In the genomic region with DNA sequence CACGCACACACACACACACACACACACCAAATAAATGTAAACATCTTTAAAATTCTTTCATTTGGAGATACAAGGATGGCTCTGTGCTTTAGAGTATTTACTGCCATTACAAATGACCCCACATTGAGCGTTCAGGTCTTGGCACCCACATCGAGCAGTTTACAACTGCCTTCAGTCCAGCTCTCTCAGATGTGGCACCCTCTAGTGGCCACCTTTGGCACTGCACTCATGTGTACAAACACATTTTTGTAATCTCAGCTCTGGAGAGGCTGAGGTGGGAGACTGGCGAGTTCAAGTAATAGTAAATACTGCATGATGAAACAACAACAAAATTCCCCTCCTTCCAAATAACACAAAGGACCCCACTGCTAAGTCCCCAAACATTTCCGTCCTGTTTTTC, we compare ENCODE assay signal across 8 mouse cellular contexts.
A peak's percentile ranks its signal among the peaks of the same experiment; 100 is the strongest.
DNase-seq lines count a peak whose midpoint lies in the region; ATAC-seq and TF ChIP-seq lines count a peak whose summit lies in the region.

No protein-coding gene starts in this region.

- 90% methylated on average over 5 of the region's 5 CpGs for WGBS in kidney, adult 2 months
- 87% methylated on average over 5 of the region's 5 CpGs for WGBS in kidney, embryonic 14.5 days
- 85% methylated on average over 5 of the region's 5 CpGs for WGBS in limb, embryonic 11.5 days
- WGBS in intestine, embryonic 16.5 days, result 89% methylated on average over 5 of the region's 5 CpGs

- no peaks in the 10 kb centered on the region for H3K27me3 ChIP-seq in kidney, adult 2 months (replicated peaks; ENCODE audit: control insufficient read depth, insufficient read depth, low read length)
- no peaks in the 10 kb centered on the region for H3K27me3 ChIP-seq in kidney, embryonic 14.5 days (ENCODE audit: control insufficient read depth, insufficient read depth, low read length)
- H3K27me3 ChIP-seq in limb, embryonic 11.5 days (ENCODE audit: control insufficient read depth, insufficient read depth, low read length), result no peaks in the 10 kb centered on the region
- no peaks in the 10 kb centered on the region for H3K27me3 ChIP-seq in intestine, embryonic 16.5 days (replicated peaks; ENCODE audit: control insufficient read depth, insufficient read depth, low read length)

- H3K4me1 ChIP-seq in kidney, adult 2 months (ENCODE audit: control insufficient read depth, insufficient read depth, low read length), result no peaks in the 10 kb centered on the region
- H3K4me1 ChIP-seq in kidney, embryonic 14.5 days (ENCODE audit: control insufficient read depth, insufficient read depth, low read length), result no peaks in the 10 kb centered on the region
- no peaks in the 10 kb centered on the region for H3K4me1 ChIP-seq in ES-E14 (ENCODE audit: control insufficient read depth in 2 of 2, insufficient read depth in 2 of 2, low read length in 2 of 2, poor library complexity in 1 of 2)
- H3K4me1 ChIP-seq in limb, embryonic 11.5 days (ENCODE audit: control insufficient read depth, insufficient read depth, low read length), result no peaks in the 10 kb centered on the region
- no peaks in the 10 kb centered on the region for H3K4me1 ChIP-seq in intestine, embryonic 16.5 days (ENCODE audit: control insufficient read depth, insufficient read depth, low read length)

- peaks cover 4% of the 10 kb centered on the region; the same call in 1 of the 2 replicates for H3K9me3 ChIP-seq in kidney, embryonic 14.5 days (ENCODE audit: control insufficient read depth, low read length)
- H3K9me3 ChIP-seq in ES-E14 (ENCODE audit: control insufficient read depth, insufficient read depth, low read depth, low read length), result no peaks in the 10 kb centered on the region
- H3K9me3 ChIP-seq in limb, embryonic 11.5 days (ENCODE audit: control insufficient read depth, low read length), result no peaks in the 10 kb centered on the region
- H3K9me3 ChIP-seq in intestine, embryonic 16.5 days (ENCODE audit: control insufficient read depth, low read length), result no peaks in the 10 kb centered on the region

- no peaks in the 10 kb centered on the region for H3K36me3 ChIP-seq in kidney, adult 2 months (ENCODE audit: control insufficient read depth, insufficient read depth, low read length)
- no peaks in the 10 kb centered on the region for H3K36me3 ChIP-seq in kidney, embryonic 14.5 days (ENCODE audit: control insufficient read depth, insufficient read depth, low read length)
- no peaks in the 10 kb centered on the region for H3K36me3 ChIP-seq in ES-E14 (ENCODE audit: control insufficient read depth, insufficient read depth, low read length, poor library complexity, severe bottlenecking)
- no peaks in the 10 kb centered on the region for H3K36me3 ChIP-seq in limb, embryonic 11.5 days (ENCODE audit: control insufficient read depth, insufficient read depth, low read length)
- H3K36me3 ChIP-seq in intestine, embryonic 16.5 days (ENCODE audit: control insufficient read depth, insufficient read depth, low read length), result no peaks in the 10 kb centered on the region

- no peak for TF ChIP-seq POLR2A in kidney, adult 2 months (IDR thresholded peaks at IDR 0.05; ENCODE audit: low read depth, low read length)

- DNase-seq in kidney, adult 2 months, result no peak
- DNase-seq in ES-E14 (ENCODE audit: low read depth, low spot score), result peak; percentile 58
- peak; percentile 49 for DNase-seq in adrenal gland, postnatal 14 days
- peak; percentile 51 for DNase-seq in limb, embryonic 11.5 days (ENCODE audit: low spot score)
- no peak for DNase-seq in yolk sac, embryonic 10.5 days (ENCODE audit: low spot score)
- no peak for DNase-seq in cerebellum, adult 11 months

- no peak for ATAC-seq in kidney, embryonic 14.5 days (ENCODE audit: low FRiP score, low TSS enrichment)
- ATAC-seq in limb, embryonic 11.5 days (ENCODE audit: insufficient number of reproducible peaks, low FRiP score, low TSS enrichment, low read depth), result no peak
- no peak for ATAC-seq in intestine, embryonic 16.5 days

- no peak overlapping the region for H3K4me3 ChIP-seq in kidney, adult 2 months (ENCODE audit: insufficient read depth, low read depth, low read length)
- H3K4me3 ChIP-seq in kidney, embryonic 14.5 days (ENCODE audit: low read length), result no peak overlapping the region
- H3K4me3 ChIP-seq in ES-E14 (ENCODE audit: insufficient read depth in 1 of 2, low read depth in 1 of 2, low read length in 2 of 2, poor library complexity in 1 of 2, severe bottlenecking in 1 of 2), result no peak overlapping the region
- H3K4me3 ChIP-seq in limb, embryonic 11.5 days (ENCODE audit: low read depth, low read length), result no peak overlapping the region
- no peak overlapping the region for H3K4me3 ChIP-seq in intestine, embryonic 16.5 days (ENCODE audit: low read length)

- peak; percentile 55 for TF ChIP-seq CTCF in kidney, adult 2 months (conservative IDR thresholded peaks at IDR 0.05; ENCODE audit: insufficient read depth, insufficient read length, low read depth, low read length)

- in situ Hi-C loops in ES-E14 (cut with MboI; ENCODE audit: low sequenced_read_pairs in 2 of 2, unreplicated experiment in 2 of 2), result no loop called here

- no peak overlapping the region for H3K27ac ChIP-seq in kidney, adult 2 months (ENCODE audit: insufficient read depth, low read depth, low read length)
- no peak overlapping the region for H3K27ac ChIP-seq in kidney, embryonic 14.5 days (ENCODE audit: low read depth, low read length)
- H3K27ac ChIP-seq in ES-E14 (ENCODE audit: insufficient read depth, low read depth, low read length, poor library complexity, severe bottlenecking), result no peak overlapping the region
- H3K27ac ChIP-seq in limb, embryonic 11.5 days (replicated peaks; ENCODE audit: low read depth, low read length), result no peak overlapping the region
- H3K27ac ChIP-seq in intestine, embryonic 16.5 days (ENCODE audit: low read length), result no peak overlapping the region

- no peak overlapping the region for H3K4me2 ChIP-seq in kidney, embryonic 14.5 days (replicated peaks; ENCODE audit: low read depth, low read length)
- no peak overlapping the region for H3K4me2 ChIP-seq in limb, embryonic 11.5 days (ENCODE audit: low read depth, severe bottlenecking)
- H3K4me2 ChIP-seq in intestine, embryonic 16.5 days (ENCODE audit: low read depth, low read length), result no peak overlapping the region

- no peak overlapping the region for H3K9ac ChIP-seq in kidney, embryonic 14.5 days (ENCODE audit: low read depth, low read length)
- no peak overlapping the region for H3K9ac ChIP-seq in ES-E14 (ENCODE audit: insufficient read depth, low read depth, low read length, poor library complexity, severe bottlenecking)
- no peak overlapping the region for H3K9ac ChIP-seq in limb, embryonic 11.5 days (ENCODE audit: low read length)
- no peak overlapping the region for H3K9ac ChIP-seq in intestine, embryonic 16.5 days (ENCODE audit: low read depth, low read length)

TF ChIP-seq in ES-E14, 5 proteins besides CTCF, POLR2A, EP300 and RAD21:
- TF ChIP-seq MAFK (IDR thresholded peaks at IDR 0.05; ENCODE audit: insufficient read depth, low read depth, low read length) (no peak), ZC3H11A (IDR thresholded peaks at IDR 0.05; ENCODE audit: borderline replicate concordance, low read depth, low read length) (peak; percentile 75; the same call in 1 of the 2 replicates)

Comparison
In these comparisons a context has a peak if more than half of its experiments do, and no peak if none do; other contexts are left out.
1. DNase-seq: peak in ES-E14 (single experiment), adrenal gland, postnatal 14 days (single experiment) and limb, embryonic 11.5 days (single experiment); none in kidney, adult 2 months (single experiment), yolk sac, embryonic 10.5 days (single experiment) and cerebellum, adult 11 months (single experiment).